Mouse (Mus musculus) CH12.LX (cell line): ENCODE data around the gene Mien1. TPM values are rescaled to one million over a fixed set of nuclear protein-coding genes. Genes with fewer than 3 reads are reported as not detected.

Experiments
- DNase-seq: peaks from one replicate; pipeline ENCODE4 v3.0.0-alpha.2; 2013; ENCODE audit errors: extremely low read depth
- H3K27ac ChIP-seq: 2 replicates; pipeline ENCODE4 v1.5.1; 2012; ENCODE audit warnings: low read depth, mild to moderate bottlenecking, control low read depth, moderate library complexity; ENCODE audit not compliant: insufficient read depth
- H3K27me3 ChIP-seq: replicated peaks from 2 replicates; pipeline ENCODE3; 2012; ENCODE audit warnings: inconsistent platforms
- H3K36me3 ChIP-seq, 2 experiments: replicated peaks in 1 of 2; 2 replicates each; pipeline versions ENCODE3 to v1.6.1; 2012; ENCODE audit warnings: inconsistent platforms in 1 of 2, low read length in 1 of 2, mild to moderate bottlenecking in 1 of 2, mixed read lengths in 1 of 2, moderate library complexity in 1 of 2; ENCODE audit not compliant: control insufficient read depth in 1 of 2, insufficient read depth in 1 of 2
- H3K4me1 ChIP-seq, 2 experiments: 2 replicates each; pipeline ENCODE4 v1.6.1; 2012; ENCODE audit warnings: inconsistent platforms in 1 of 2, moderate library complexity in 1 of 2; ENCODE audit not compliant: insufficient read depth in 2 of 2, control insufficient read depth in 1 of 2
- H3K4me2 ChIP-seq: 2 replicates; pipeline ENCODE4 v1.6.1; 2012; ENCODE audit warnings: low read depth, mild to moderate bottlenecking, control low read depth; ENCODE audit not compliant: poor library complexity, insufficient read depth, severe bottlenecking
- H3K4me3 ChIP-seq, 3 experiments: fragments of 150-350 bp in 1 of 3; sonication (generic) in 1 of 3; replicated peaks in 1 of 3; 2 replicates each; pipeline versions ENCODE3 to v1.5.1; 2011 to 2012; ENCODE audit warnings: low read depth in 2 of 3, low read length in 2 of 3, mild to moderate bottlenecking in 2 of 3, moderate library complexity in 2 of 3, control low read depth in 1 of 3, improper control_type of control experiment in 1 of 3, inconsistent platforms in 1 of 3, mixed read lengths in 1 of 3; ENCODE audit not compliant: poor library complexity in 1 of 3
- H3K79me2 ChIP-seq: replicated peaks from 2 replicates; pipeline ENCODE4 v1.6.1; 2012; ENCODE audit warnings: mild to moderate bottlenecking, moderate library complexity; ENCODE audit not compliant: control insufficient read depth, poor library complexity, insufficient read depth, severe bottlenecking; ENCODE audit errors: extremely low read depth
- H3K9ac ChIP-seq: 2 replicates; pipeline ENCODE4 v1.6.1; 2012; ENCODE audit warnings: low read depth, mild to moderate bottlenecking, control low read depth, moderate library complexity; ENCODE audit not compliant: insufficient read depth
- H3K9me3 ChIP-seq: replicated peaks from 2 replicates; pipeline ENCODE3; 2012; ENCODE audit warnings: low read length, inconsistent platforms, mixed read lengths
- BHLHE40 ChIP-seq: IDR thresholded peaks from 2 replicates; pipeline ENCODE4 v1.6.1; 2011; ENCODE audit warnings: mild to moderate bottlenecking, low read depth, low read length, improper control_type of control experiment
- CHD1 ChIP-seq: IDR thresholded peaks from 2 replicates; pipeline ENCODE4 v1.6.1; 2012; ENCODE audit warnings: low read depth, low read length, improper control_type of control experiment, inconsistent platforms
- CHD2 ChIP-seq: IDR thresholded peaks from 2 replicates; pipeline ENCODE4 v1.6.1; 2011; ENCODE audit warnings: low read length, improper control_type of control experiment
- E2F4 ChIP-seq: IDR thresholded peaks from 2 replicates; pipeline ENCODE4 v1.6.1; 2011; ENCODE audit warnings: low read depth, low read length, improper control_type of control experiment; ENCODE audit not compliant: insufficient replicate concordance
- EP300 ChIP-seq: IDR thresholded peaks from 2 replicates; pipeline ENCODE4 v1.6.1; 2011; ENCODE audit warnings: low read length, improper control_type of control experiment
- HCFC1 ChIP-seq: IDR thresholded peaks from 2 replicates; pipeline ENCODE4 v1.6.1; 2012; ENCODE audit warnings: low read depth, mild to moderate bottlenecking, inconsistent platforms, low read length, improper control_type of control experiment
- IRF4 ChIP-seq: IDR thresholded peaks from 2 replicates; pipeline ENCODE4 v1.6.1; 2014; ENCODE audit warnings: low read depth, mild to moderate bottlenecking, inconsistent platforms, low read length, improper control_type of control experiment
- JUN ChIP-seq: IDR thresholded peaks from 2 replicates; pipeline ENCODE4 v1.6.1; 2011; ENCODE audit warnings: low read depth, mild to moderate bottlenecking, low read length, improper control_type of control experiment, moderate library complexity; ENCODE audit not compliant: insufficient read depth
- KAT2A ChIP-seq: IDR thresholded peaks from 2 replicates; pipeline ENCODE4 v1.6.1; 2012; ENCODE audit warnings: low read length, improper control_type of control experiment, inconsistent platforms; ENCODE audit not compliant: insufficient replicate concordance
- MAZ ChIP-seq: IDR thresholded peaks from 2 replicates; pipeline ENCODE4 v1.6.1; 2012; ENCODE audit warnings: low read depth, mild to moderate bottlenecking, inconsistent platforms, low read length, improper control_type of control experiment, moderate library complexity
- MYC ChIP-seq: IDR thresholded peaks from 2 replicates; pipeline ENCODE4 v1.6.1; 2011; ENCODE audit warnings: low read depth, mild to moderate bottlenecking, improper control_type of control experiment, low read length
- NELFE ChIP-seq: IDR thresholded peaks from 2 replicates; pipeline ENCODE4 v1.6.1; 2011; ENCODE audit warnings: low read depth, low read length, improper control_type of control experiment
- PAX5 ChIP-seq: IDR thresholded peaks from 2 replicates; pipeline ENCODE4 v1.6.1; 2012; ENCODE audit warnings: low read length, inconsistent platforms, mixed read lengths
- POLR2A ChIP-seq: IDR thresholded peaks from 2 replicates; pipeline ENCODE4 v1.6.1; 2011; ENCODE audit warnings: low read depth, mild to moderate bottlenecking, improper control_type of control experiment, low read length
- POLR2AphosphoS2 ChIP-seq: IDR thresholded peaks from 2 replicates; pipeline ENCODE4 v1.6.1; 2011; ENCODE audit warnings: low read depth, low read length, improper control_type of control experiment
- RAD21 ChIP-seq: IDR thresholded peaks from 2 replicates; pipeline ENCODE4 v1.6.1; 2011; ENCODE audit warnings: low read depth, mild to moderate bottlenecking, low read length, improper control_type of control experiment, moderate library complexity
- SIN3A ChIP-seq: IDR thresholded peaks from 2 replicates; pipeline ENCODE4 v1.6.1; 2012; ENCODE audit warnings: low read length, improper control_type of control experiment, inconsistent platforms
- TBP ChIP-seq: conservative IDR thresholded peaks from 2 replicates; pipeline ENCODE4 v1.6.1; 2011; ENCODE audit warnings: low read depth, low read length, improper control_type of control experiment
- USF1 ChIP-seq: IDR thresholded peaks from 2 replicates; pipeline ENCODE4 v1.6.1; 2014; ENCODE audit warnings: low read depth, mild to moderate bottlenecking, inconsistent platforms, low read length, improper control_type of control experiment
- USF2 ChIP-seq: conservative IDR thresholded peaks from 2 replicates; pipeline ENCODE4 v1.6.1; 2011; ENCODE audit warnings: low read depth, low read length, improper control_type of control experiment
- ZC3H11A ChIP-seq: IDR thresholded peaks from 2 replicates; pipeline ENCODE4 v1.6.1; 2012; ENCODE audit warnings: low read depth, mild to moderate bottlenecking, inconsistent platforms, low read length, improper control_type of control experiment
- ZMIZ1 ChIP-seq: IDR thresholded peaks from 2 replicates; pipeline ENCODE4 v1.6.1; 2012; ENCODE audit warnings: low read depth, mild to moderate bottlenecking, inconsistent platforms, low read length, improper control_type of control experiment
- ZNF384 ChIP-seq: IDR thresholded peaks from 2 replicates; pipeline ENCODE4 v1.6.1; 2012; ENCODE audit warnings: low read depth, low read length, improper control_type of control experiment, inconsistent platforms
- dilution Hi-C: fragments of 300-500 bp; cut with MboI; formaldehyde crosslinking; loops from 2 replicates; pipeline ENCODE4 v1.14.3; 2020; ENCODE audit warnings: low sequenced_read_pairs; ENCODE audit not compliant: extremely low pct_unique_long_range_greater_than_20kb, extremely low pct_ligation_motif_present
- in situ Hi-C: fragments of 300-500 bp; cut with MboI; formaldehyde crosslinking; loops from 3 replicates; pipeline ENCODE4 v1.14.3; 2019; ENCODE audit warnings: low sequenced_read_pairs, low pct_ligation_motif_present, low pct_unique_long_range_greater_than_20kb, mixed read lengths
- polyA plus RNA-seq: library from polyadenylated mRNA; unstranded; fragments of >175 nt; gene quantifications from 2 replicates; pipeline ENCODE4 v1.2.1, GENCODE M21; 2012; ENCODE audit warnings: low read depth; ENCODE audit not compliant: insufficient read length
- total RNA-seq, 2 experiments: library from RNA; depleted of rRNA; stranded (reverse); fragments of 300-350 nt in 1 of 2; fragments of >200 nt in 1 of 2; gene quantifications; 2 replicates each; pipeline ENCODE4 v1.2.3; 2012 to 2014

Mien1 gene
- total and polyA plus RNA-seq, 3 experiments = 84.7 to 129 (median 94.6) TPM

- TF ChIP-seq MYC (peak; percentile 45), MAZ (0 out of 2 replicates have a peak, but pooled peaks have one; percentile 63), KAT2A (peak; percentile 90; the same call in 1 of the 2 replicates), ZC3H11A (no peak), HCFC1 (peak; percentile 92), PAX5 (no peak), NELFE (peak; percentile 70; the same call in 1 of the 2 replicates), USF1 (no peak), SIN3A (peak; percentile 89), TBP (peak; percentile 64; the same call in 1 of the 2 replicates), BHLHE40 (no peak), E2F4 (0 out of 2 replicates have a peak, but pooled peaks have one; percentile 50), POLR2A (peak; percentile 76), JUN (no peak), EP300 (no peak)
- TF ChIP-seq, all 38 proteins: peak for 20
Measured at GRCm38 (mm10) chr11:98400161-98400726, 38.5 kb downstream of the Mien1 start, which contains the start of gene Pgap3 (continued).

DNA sequence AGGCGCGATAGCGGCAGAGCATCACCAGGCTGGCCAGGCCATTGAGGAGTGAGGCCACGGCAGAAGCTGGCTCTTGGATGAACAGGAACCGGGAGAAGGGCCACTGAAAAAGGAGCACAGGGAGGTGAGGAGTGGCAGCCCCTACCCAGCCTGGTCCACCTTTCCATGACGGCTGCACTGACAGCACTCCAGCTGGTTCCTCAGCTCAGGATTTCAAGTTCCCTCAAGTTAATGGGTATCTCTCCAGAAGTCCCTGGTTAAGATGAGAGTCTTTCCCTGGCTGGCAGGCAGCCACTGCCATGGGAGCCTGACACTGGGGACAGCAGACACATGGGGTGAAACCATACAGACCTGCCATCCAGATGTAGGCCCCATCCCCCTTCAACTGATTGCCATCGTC, 40.8 kb downstream of the Mien1 start:
- peaks cover 0 to 6% of the 10 kb centered on the region in 2 experiments for H3K36me3 ChIP-seq
- no peak overlapping the region for H3K27ac ChIP-seq
- no peaks in the 10 kb centered on the region for H3K79me2 ChIP-seq
- H3K9me3 ChIP-seq = no peaks in the 10 kb centered on the region
- no peak for TF ChIP-seq ZNF384
- TF ChIP-seq USF2 = no peak
- no peak for TF ChIP-seq USF1
- TF ChIP-seq ZMIZ1 = no peak
- TF ChIP-seq MAZ = no peak
- no peak for TF ChIP-seq CHD1
- TF ChIP-seq EP300 = no peak
- TF ChIP-seq ZC3H11A = no peak
- no peak overlapping the region for H3K9ac ChIP-seq
- in situ Hi-C loops (no loop called here), dilution Hi-C loops (no loop called here)
- peaks cover 6% of the 10 kb centered on the region for H3K27me3 ChIP-seq
- H3K4me1 ChIP-seq = peaks cover 24 to 39% of the 10 kb centered on the region in 2 experiments
- DNase-seq = no peak
- no peak overlapping the region for H3K4me2 ChIP-seq
- H3K4me3 ChIP-seq = no peak overlapping the region

GRCm38 (mm10) chr11:98395041-98395440, 43.8 kb downstream of the Mien1 start:
- in situ Hi-C loops (no loop called here), dilution Hi-C loops (no loop called here)
- no peaks in the 10 kb centered on the region for H3K79me2 ChIP-seq
- no peak overlapping the region for H3K27ac ChIP-seq
- no peak for DNase-seq
- H3K9me3 ChIP-seq = no peaks in the 10 kb centered on the region
- H3K36me3 ChIP-seq = peaks cover 0 to 6% of the 10 kb centered on the region in 2 experiments
- no peaks in the 10 kb centered on the region for H3K27me3 ChIP-seq
- H3K9ac ChIP-seq = no peak overlapping the region
- no peak overlapping the region for H3K4me2 ChIP-seq
- TF ChIP-seq IRF4 = no peak
- no peak for TF ChIP-seq RAD21
- no peak for TF ChIP-seq POLR2A
- no peak for TF ChIP-seq BHLHE40
- no peak for TF ChIP-seq CHD2
- TF ChIP-seq EP300 = no peak
- TF ChIP-seq POLR2AphosphoS2 = no peak
- H3K4me3 ChIP-seq = no peak overlapping the region
- H3K4me1 ChIP-seq = peaks cover 19 to 56% of the 10 kb centered on the region in 2 experiments
